Mouse (Mus musculus) heart, embryonic 10.5 days (tissue): ENCODE data around the gene Fhl1. TPM values are rescaled to one million over a fixed set of nuclear protein-coding genes. Genes with fewer than 3 reads are reported as not detected.

Experiments
- DNase-seq: peaks from one replicate; pipeline ENCODE4 v3.0.0-alpha.2; 2017; ENCODE audit warnings: low spot score
- H3K27ac ChIP-seq: fragments of 300-500 bp; sonication (generic); 2 replicates; pipeline ENCODE4 v1.5.1; 2016; ENCODE audit warnings: mild to moderate bottlenecking
- H3K27me3 ChIP-seq: fragments of 300-500 bp; sonication (generic); 2 replicates; pipeline ENCODE4 v1.6.1; 2016; ENCODE audit warnings: mild to moderate bottlenecking; ENCODE audit not compliant: poor library complexity, insufficient read depth, severe bottlenecking
- H3K36me3 ChIP-seq: fragments of 300-500 bp; sonication (generic); 2 replicates; pipeline ENCODE4 v1.6.1; 2016; ENCODE audit warnings: mild to moderate bottlenecking, moderate library complexity
- H3K4me1 ChIP-seq: fragments of 300-500 bp; sonication (generic); 2 replicates; pipeline ENCODE4 v1.6.1; 2016; ENCODE audit warnings: mild to moderate bottlenecking
- H3K4me3 ChIP-seq: fragments of 300-500 bp; sonication (generic); 2 replicates; pipeline ENCODE4 v1.5.1; 2016; ENCODE audit warnings: mild to moderate bottlenecking, moderate library complexity
- H3K9me3 ChIP-seq: fragments of 300-500 bp; sonication (generic); 2 replicates; pipeline ENCODE4 v1.6.1; 2016; ENCODE audit warnings: mild to moderate bottlenecking, moderate library complexity
- WGBS: fragments of 180-500 bp; shearing (Covaris S2); methylation state at CpG from one replicate; pipeline ENCODE4 v1.1.7; 2016; 5-methylcytosine and 5-hydroxymethylcytosine counted together
- polyA plus RNA-seq: library from polyadenylated mRNA; unstranded; fragments of >200 nt; fragmentation: Nextera tagmentation; extraction: Ambion mirVana; gene quantifications from 2 replicates; pipeline ENCODE4 v1.2.1, GENCODE M21; 2016

Fhl1 gene
- 107 and 130 TPM in 2 replicates for polyA plus RNA-seq

- Histone ChIP-seq H3K9me3 (no peaks in the 10 kb centered on the region), H3K4me3 (peak within 1 kb of the TSS; percentile 66), H3K27ac (peak within 1 kb of the TSS; percentile 92), H3K36me3 (no peaks in the 10 kb centered on the region), H3K27me3 (0 out of 2 replicates have a peak, but pooled peaks cover 4% of the 10 kb centered on the region), H3K4me1 (peaks cover 6% of the 10 kb centered on the region; the same call in 1 of the 2 replicates)
- DNase-seq, result peak; percentile 85
- WGBS, result 8% methylated on average over 52 of the region's 106 CpGs
Observed at GRCm38 (mm10) chrX:56731306-56732201, at the start of gene Fhl1. Gene Fhl1, plus strand, starts transcription at chrX:56731787.

GRCm38 (mm10) chrX:56682156-56682720, 49.3 kb upstream of the Fhl1 start:
- Histone ChIP-seq H3K36me3 (no peaks in the 10 kb centered on the region), H3K4me3 (no peak overlapping the region), H3K27ac (no peak overlapping the region), H3K9me3 (no peaks in the 10 kb centered on the region), H3K4me1 (peaks cover 3% of the 10 kb centered on the region; the same call in 1 of the 2 replicates), H3K27me3 (no peaks in the 10 kb centered on the region)
- 39% methylated on average over 1 of the region's 1 CpGs for WGBS
- no peak for DNase-seq

GRCm38 (mm10) chrX:56683521-56683920, 48.1 kb upstream of the Fhl1 start:
- no peaks in the 10 kb centered on the region for H3K36me3 ChIP-seq
- no peaks in the 10 kb centered on the region for H3K9me3 ChIP-seq
- 86% methylated on average over 10 of the region's 10 CpGs for WGBS
- H3K27me3 ChIP-seq, result no peaks in the 10 kb centered on the region
- no peak for DNase-seq
- H3K4me1 ChIP-seq, result no peaks in the 10 kb centered on the region
- H3K4me3 ChIP-seq, result no peak overlapping the region
- H3K27ac ChIP-seq, result no peak overlapping the region

GRCm38 (mm10) chrX:56692554-56692953, 39.0 kb upstream of the Fhl1 start:
- no peak overlapping the region for H3K4me3 ChIP-seq
- H3K9me3 ChIP-seq, result no peaks in the 10 kb centered on the region
- no peak overlapping the region for H3K27ac ChIP-seq
- H3K27me3 ChIP-seq, result no peaks in the 10 kb centered on the region
- WGBS, result 92% methylated on average over 6 of the region's 6 CpGs
- no peaks in the 10 kb centered on the region for H3K36me3 ChIP-seq
- no peak for DNase-seq
- H3K4me1 ChIP-seq, result no peaks in the 10 kb centered on the region

- no peaks in the 10 kb centered on the region for H3K4me1 ChIP-seq
Observed at GRCm38 (mm10) chrX:56694539-56694938, 37.0 kb upstream of the Fhl1 start.

GRCm38 (mm10) chrX:56697199-56697780, 34.3 kb upstream of the Fhl1 start:
- DNase-seq, result no peak
- Histone ChIP-seq H3K4me3 (no peak overlapping the region), H3K36me3 (no peaks in the 10 kb centered on the region), H3K27ac (no peak overlapping the region), H3K9me3 (no peaks in the 10 kb centered on the region), H3K27me3 (no peaks in the 10 kb centered on the region), H3K4me1 (no peaks in the 10 kb centered on the region)
- 87% methylated on average over 6 of the region's 6 CpGs for WGBS

More at GRCm38 (mm10) chrX:56694539-56694938, 37.0 kb upstream of the Fhl1 start:
- DNase-seq, result no peak
- Histone ChIP-seq H3K9me3 (no peaks in the 10 kb centered on the region), H3K4me3 (no peak overlapping the region), H3K27ac (no peak overlapping the region), H3K27me3 (no peaks in the 10 kb centered on the region), H3K36me3 (no peaks in the 10 kb centered on the region)
- WGBS, result 73% methylated on average over 2 of the region's 2 CpGs

- no peaks in the 10 kb centered on the region for H3K36me3 ChIP-seq
Observed at GRCm38 (mm10) chrX:56697886-56698285, 33.7 kb upstream of the Fhl1 start.

GRCm38 (mm10) chrX:56701261-56701660, 30.3 kb upstream of the Fhl1 start:
- Histone ChIP-seq H3K27ac (no peak overlapping the region), H3K9me3 (no peaks in the 10 kb centered on the region), H3K4me1 (no peaks in the 10 kb centered on the region), H3K36me3 (no peaks in the 10 kb centered on the region), H3K4me3 (no peak overlapping the region), H3K27me3 (no peaks in the 10 kb centered on the region)
- DNase-seq, result no peak
- 77% methylated on average over 3 of the region's 3 CpGs for WGBS

More at GRCm38 (mm10) chrX:56697886-56698285, 33.7 kb upstream of the Fhl1 start:
- Histone ChIP-seq H3K27ac (no peak overlapping the region), H3K4me3 (no peak overlapping the region), H3K4me1 (no peaks in the 10 kb centered on the region), H3K9me3 (no peaks in the 10 kb centered on the region), H3K27me3 (no peaks in the 10 kb centered on the region)
- 86% methylated on average over 4 of the region's 4 CpGs for WGBS
- no peak for DNase-seq

- no peak overlapping the region for H3K4me3 ChIP-seq
- DNase-seq, result no peak
- no peaks in the 10 kb centered on the region for H3K4me1 ChIP-seq
- H3K36me3 ChIP-seq, result no peaks in the 10 kb centered on the region
- WGBS, result 79% methylated on average over 8 of the region's 8 CpGs
- no peaks in the 10 kb centered on the region for H3K9me3 ChIP-seq
- H3K27me3 ChIP-seq, result no peaks in the 10 kb centered on the region
- no peak overlapping the region for H3K27ac ChIP-seq
Observed at GRCm38 (mm10) chrX:56703965-56704562, 27.5 kb upstream of the Fhl1 start.

- DNase-seq, result no peak
- Histone ChIP-seq H3K36me3 (no peaks in the 10 kb centered on the region), H3K9me3 (no peaks in the 10 kb centered on the region), H3K4me1 (no peaks in the 10 kb centered on the region), H3K4me3 (no peak overlapping the region), H3K27me3 (no peaks in the 10 kb centered on the region), H3K27ac (no peak overlapping the region)
- WGBS, result 70% methylated on average over 6 of the region's 6 CpGs
Observed at GRCm38 (mm10) chrX:56708592-56709370, 22.8 kb upstream of the Fhl1 start.

- H3K9me3 ChIP-seq, result no peaks in the 10 kb centered on the region
- WGBS, result 82% methylated on average over 1 of the region's 1 CpGs
Observed at GRCm38 (mm10) chrX:56710522-56710921, 21.1 kb upstream of the Fhl1 start.

GRCm38 (mm10) chrX:56712666-56713065, 18.9 kb upstream of the Fhl1 start:
- H3K27me3 ChIP-seq, result no peaks in the 10 kb centered on the region
- no peaks in the 10 kb centered on the region for H3K36me3 ChIP-seq
- DNase-seq, result no peak
- WGBS, result 84% methylated on average over 1 of the region's 1 CpGs
- no peak overlapping the region for H3K4me3 ChIP-seq
- no peaks in the 10 kb centered on the region for H3K4me1 ChIP-seq
- H3K9me3 ChIP-seq, result no peaks in the 10 kb centered on the region
- H3K27ac ChIP-seq, result no peak overlapping the region

More at GRCm38 (mm10) chrX:56710522-56710921, 21.1 kb upstream of the Fhl1 start:
- Histone ChIP-seq H3K4me3 (no peak overlapping the region), H3K4me1 (no peaks in the 10 kb centered on the region), H3K27ac (no peak overlapping the region), H3K27me3 (no peaks in the 10 kb centered on the region), H3K36me3 (no peaks in the 10 kb centered on the region)
- DNase-seq, result no peak
